Mouse (Mus musculus) right cerebral cortex, adult 2 months (tissue): ENCODE data around the gene Hcrtr1.

Source experiments
- DNase-seq, 2 experiments: peaks; one replicate each; pipeline ENCODE4 v3.0.0; 2021 to 2022; ENCODE audit warnings: low spot score in 2 of 2

The Hcrtr1 gene

GRCm38 (mm10) chr4:130139214-130139492 is at the start of gene Hcrtr1:
Hcrtr1 (minus strand) TSS chr4:130139359.
- no peak for DNase-seq

GRCm38 (mm10) chr4:130188806-130189297 is 49.7 kb upstream of the Hcrtr1 start:
- peak; percentile 82 to 89 for DNase-seq

- DNase-seq, result no peak
Observed at GRCm38 (mm10) chr4:130186891-130187290, 47.7 kb upstream of the Hcrtr1 start.

- no peak for DNase-seq
Observed at GRCm38 (mm10) chr4:130186450-130186849, 47.3 kb upstream of the Hcrtr1 start.

GRCm38 (mm10) chr4:130183879-130184278 is 44.7 kb upstream of the Hcrtr1 start:
- DNase-seq, result no peak

GRCm38 (mm10) chr4:130183023-130183422 is 43.9 kb upstream of the Hcrtr1 start:
- no peak for DNase-seq

- no peak for DNase-seq
Observed at GRCm38 (mm10) chr4:130181886-130182285, 42.7 kb upstream of the Hcrtr1 start.

GRCm38 (mm10) chr4:130180909-130181602 is 41.9 kb upstream of the Hcrtr1 start:
- DNase-seq, result no peak

- DNase-seq, result no peak
Observed at GRCm38 (mm10) chr4:130179876-130180275, 40.7 kb upstream of the Hcrtr1 start.

GRCm38 (mm10) chr4:130177536-130177935 is 38.4 kb upstream of the Hcrtr1 start:
- DNase-seq, result no peak

- no peak for DNase-seq
Observed at GRCm38 (mm10) chr4:130177087-130177486, 37.9 kb upstream of the Hcrtr1 start.

GRCm38 (mm10) chr4:130176156-130176720 is 37.1 kb upstream of the Hcrtr1 start:
- DNase-seq, result no peak

- no peak for DNase-seq
Observed at GRCm38 (mm10) chr4:130175072-130175711, 36.0 kb upstream of the Hcrtr1 start, which contains the start of gene Tinagl1. Tinagl1 (minus strand) TSS chr4:130175122.

GRCm38 (mm10) chr4:130174335-130175031 is 35.3 kb upstream of the Hcrtr1 start:
- DNase-seq, result no peak

GRCm38 (mm10) chr4:130173911-130174311 is 34.8 kb upstream of the Hcrtr1 start:
- DNase-seq, result no peak

GRCm38 (mm10) chr4:130173060-130173822 is 34.1 kb upstream of the Hcrtr1 start:
- DNase-seq, result no peak

GRCm38 (mm10) chr4:130171951-130172765 is 33.0 kb upstream of the Hcrtr1 start:
- no peak for DNase-seq

GRCm38 (mm10) chr4:130170362-130170761 is 31.2 kb upstream of the Hcrtr1 start:
- DNase-seq, result no peak

GRCm38 (mm10) chr4:130169411-130169971 is 30.3 kb upstream of the Hcrtr1 start:
- DNase-seq, result no peak
